Mouse (Mus musculus) forebrain, embryonic 15.5 days (tissue): ENCODE data around the gene Lins1. TPM values are rescaled to one million over a fixed set of nuclear protein-coding genes. Genes with fewer than 3 reads are reported as not detected.

ENCODE experiments used
- ATAC-seq: fragments of 200-750 bp; cut with Nextera tagmentation; replicated peaks from 2 replicates; pipeline ENCODE4 v1.8.0; 2017; ENCODE audit warnings: mild to moderate bottlenecking, moderate TSS enrichment, moderate library complexity
- H3K27ac ChIP-seq: fragments of 300-500 bp; sonication (generic); replicated peaks from 2 replicates; pipeline ENCODE4 v1.5.1; 2015; ENCODE audit warnings: mild to moderate bottlenecking, inconsistent platforms
- H3K27me3 ChIP-seq: fragments of 300-500 bp; sonication (generic); 2 replicates; pipeline ENCODE4 v1.6.1; 2015; ENCODE audit warnings: inconsistent platforms
- H3K36me3 ChIP-seq: fragments of 300-500 bp; sonication (generic); 2 replicates; pipeline ENCODE4 v1.6.1; 2015; ENCODE audit warnings: mild to moderate bottlenecking, inconsistent platforms
- H3K4me1 ChIP-seq: fragments of 300-500 bp; sonication (generic); 2 replicates; pipeline ENCODE4 v1.6.1; 2015; ENCODE audit warnings: inconsistent platforms
- H3K4me2 ChIP-seq: fragments of 300-500 bp; sonication (generic); replicated peaks from 2 replicates; pipeline ENCODE4 v1.6.1; 2015; ENCODE audit warnings: mild to moderate bottlenecking, inconsistent platforms
- H3K4me3 ChIP-seq: fragments of 300-500 bp; sonication (generic); 2 replicates; pipeline ENCODE4 v1.5.1; 2015; ENCODE audit warnings: mild to moderate bottlenecking, inconsistent platforms
- H3K9ac ChIP-seq: fragments of 300-500 bp; sonication (generic); replicated peaks from 2 replicates; pipeline ENCODE4 v1.6.1; 2015; ENCODE audit warnings: mild to moderate bottlenecking, inconsistent platforms
- H3K9me3 ChIP-seq: fragments of 300-500 bp; sonication (generic); 2 replicates; pipeline ENCODE4 v1.6.1; 2016; ENCODE audit warnings: inconsistent platforms
- WGBS: fragments of 180-500 bp; shearing (Covaris S2); methylation state at CpG from one replicate; pipeline ENCODE4 v1.1.7; 2015; ENCODE audit warnings: mixed read lengths; 5-methylcytosine and 5-hydroxymethylcytosine counted together
- polyA plus RNA-seq: library from polyadenylated mRNA; unstranded; fragments of >200 nt; fragmentation: Nextera tagmentation; extraction: Ambion mirVana; gene quantifications from 2 replicates; pipeline ENCODE4 v1.2.1, GENCODE M21; 2015

The Lins1 gene
- polyA plus RNA-seq, 1 experiment from 2014 or later: 21.4 TPM

GRCm38 (mm10) chr7:66734466-66734865, 44.8 kb downstream of the Lins1 start:
- H3K9ac ChIP-seq: no peak overlapping the region

GRCm38 (mm10) chr7:66734993-66735392, 45.3 kb downstream of the Lins1 start:
- no peaks in the 10 kb centered on the region for H3K9me3 ChIP-seq
- H3K36me3 ChIP-seq: no peaks in the 10 kb centered on the region
- WGBS: 97% methylated on average over 6 of the region's 6 CpGs
- no peak overlapping the region for H3K4me2 ChIP-seq
- no peak overlapping the region for H3K9ac ChIP-seq
- no peak for ATAC-seq
- no peaks in the 10 kb centered on the region for H3K27me3 ChIP-seq
- no peak overlapping the region for H3K27ac ChIP-seq
- no peak overlapping the region for H3K4me3 ChIP-seq
- H3K4me1 ChIP-seq: no peaks in the 10 kb centered on the region

More at GRCm38 (mm10) chr7:66734466-66734865, 44.8 kb downstream of the Lins1 start:
- H3K4me2 ChIP-seq: no peak overlapping the region
- no peak for ATAC-seq
- no peak overlapping the region for H3K4me3 ChIP-seq
- H3K36me3 ChIP-seq: no peaks in the 10 kb centered on the region
- H3K27me3 ChIP-seq: no peaks in the 10 kb centered on the region
- no peak overlapping the region for H3K27ac ChIP-seq
- no peaks in the 10 kb centered on the region for H3K4me1 ChIP-seq
- no peaks in the 10 kb centered on the region for H3K9me3 ChIP-seq
- 95% methylated on average over 4 of the region's 4 CpGs for WGBS

- WGBS: 95% methylated on average over 4 of the region's 4 CpGs
These were observed 47.7 kb downstream of the Lins1 start for GRCm38 (mm10) chr7:66737418-66737817.

GRCm38 (mm10) chr7:66741008-66741407, 51.3 kb downstream of the Lins1 start:
- Histone ChIP-seq H3K9me3 (no peaks in the 10 kb centered on the region), H3K36me3 (no peaks in the 10 kb centered on the region), H3K4me1 (no peaks in the 10 kb centered on the region), H3K4me2 (no peak overlapping the region), H3K9ac (no peak overlapping the region), H3K4me3 (no peak overlapping the region), H3K27me3 (no peaks in the 10 kb centered on the region), H3K27ac (no peak overlapping the region)
- 78% methylated on average over 5 of the region's 5 CpGs for WGBS
- no peak for ATAC-seq

More at GRCm38 (mm10) chr7:66737418-66737817, 47.7 kb downstream of the Lins1 start:
- no peaks in the 10 kb centered on the region for H3K9me3 ChIP-seq
- no peaks in the 10 kb centered on the region for H3K27me3 ChIP-seq
- H3K4me2 ChIP-seq: no peak overlapping the region
- no peak overlapping the region for H3K27ac ChIP-seq
- ATAC-seq: no peak
- no peak overlapping the region for H3K4me3 ChIP-seq
- no peak overlapping the region for H3K9ac ChIP-seq
- no peaks in the 10 kb centered on the region for H3K4me1 ChIP-seq
- H3K36me3 ChIP-seq: no peaks in the 10 kb centered on the region

GRCm38 (mm10) chr7:66741412-66741811, 51.7 kb downstream of the Lins1 start:
- H3K4me3 ChIP-seq: no peak overlapping the region
- no peak overlapping the region for H3K27ac ChIP-seq
- no peak overlapping the region for H3K4me2 ChIP-seq
- no peaks in the 10 kb centered on the region for H3K36me3 ChIP-seq
- no peaks in the 10 kb centered on the region for H3K27me3 ChIP-seq
- no peak overlapping the region for H3K9ac ChIP-seq
- H3K4me1 ChIP-seq: no peaks in the 10 kb centered on the region
- no peaks in the 10 kb centered on the region for H3K9me3 ChIP-seq
- no peak for ATAC-seq
- WGBS: 67% methylated on average over 8 of the region's 8 CpGs

- 81% methylated on average over 9 of the region's 9 CpGs for WGBS
- Histone ChIP-seq H3K4me3 (no peak within 1 kb of the TSS), H3K9me3 (no peaks in the 10 kb centered on the region), H3K4me2 (no peak within 1 kb of the TSS), H3K9ac (no peak within 1 kb of the TSS), H3K36me3 (no peaks in the 10 kb centered on the region), H3K27ac (no peak within 1 kb of the TSS), H3K27me3 (no peaks in the 10 kb centered on the region), H3K4me1 (no peaks in the 10 kb centered on the region)
- ATAC-seq: no peak
These were observed 53.7 kb downstream of the Lins1 start, which contains the start of gene Cers3 for GRCm38 (mm10) chr7:66743377-66743781. Gene Cers3, plus strand, starts transcription at chr7:66743504.

GRCm38 (mm10) chr7:66746972-66747371, 57.3 kb downstream of the Lins1 start:
- Histone ChIP-seq H3K9ac (no peak overlapping the region), H3K27ac (no peak overlapping the region), H3K36me3 (no peaks in the 10 kb centered on the region), H3K4me3 (no peak overlapping the region), H3K4me1 (no peaks in the 10 kb centered on the region), H3K9me3 (no peaks in the 10 kb centered on the region), H3K27me3 (no peaks in the 10 kb centered on the region), H3K4me2 (no peak overlapping the region)
- WGBS: 78% methylated on average over 7 of the region's 7 CpGs
- no peak for ATAC-seq

- no peaks in the 10 kb centered on the region for H3K9me3 ChIP-seq
- no peak for ATAC-seq
- H3K27me3 ChIP-seq: no peaks in the 10 kb centered on the region
- 70% methylated on average over 1 of the region's 1 CpGs for WGBS
- H3K27ac ChIP-seq: no peak overlapping the region
- H3K36me3 ChIP-seq: no peaks in the 10 kb centered on the region
- H3K9ac ChIP-seq: no peak overlapping the region
- H3K4me1 ChIP-seq: no peaks in the 10 kb centered on the region
- no peak overlapping the region for H3K4me2 ChIP-seq
- no peak overlapping the region for H3K4me3 ChIP-seq
These were observed 60.3 kb downstream of the Lins1 start for GRCm38 (mm10) chr7:66749998-66750397.

GRCm38 (mm10) chr7:66753816-66754215, 64.1 kb downstream of the Lins1 start:
- no peaks in the 10 kb centered on the region for H3K9me3 ChIP-seq
- H3K9ac ChIP-seq: no peak overlapping the region
- WGBS: 86% methylated on average over 8 of the region's 8 CpGs
- no peak overlapping the region for H3K4me3 ChIP-seq
- H3K27ac ChIP-seq: no peak overlapping the region
- H3K36me3 ChIP-seq: no peaks in the 10 kb centered on the region
- no peaks in the 10 kb centered on the region for H3K27me3 ChIP-seq
- H3K4me2 ChIP-seq: no peak overlapping the region
- H3K4me1 ChIP-seq: no peaks in the 10 kb centered on the region
- no peak for ATAC-seq

- Histone ChIP-seq H3K4me1 (no peaks in the 10 kb centered on the region), H3K36me3 (no peaks in the 10 kb centered on the region), H3K9ac (no peak overlapping the region), H3K4me3 (no peak overlapping the region), H3K27ac (no peak overlapping the region), H3K27me3 (no peaks in the 10 kb centered on the region), H3K9me3 (no peaks in the 10 kb centered on the region), H3K4me2 (no peak overlapping the region)
- 86% methylated on average over 7 of the region's 7 CpGs for WGBS
- no peak for ATAC-seq
These were observed 65.9 kb downstream of the Lins1 start for GRCm38 (mm10) chr7:66755611-66756010.

Other genes with a start within 250 kb of the Lins1 start
- gene Asb7, start 293 bp upstream of the Lins1 start, polyA plus RNA-seq: 18.9 and 20.0 TPM in 2 replicates
- 0.70 and 0.93 TPM in 2 replicates for gene Cers3, start 53.6 kb downstream of the Lins1 start, polyA plus RNA-seq
- 3.5 and 5.0 TPM in 2 replicates for gene Adamts17, start 149.8 kb downstream of the Lins1 start, polyA plus RNA-seq